Mouse (Mus musculus): ENCODE data around the gene Ltbp3.

The Ltbp3 gene

GRCm38 (mm10) chr19:5724549-5724941 lies 16.2 kb upstream of the Ltbp3 start:
- no peak for DNase-seq (ENCODE audit: low spot score in 2 of 2)

GRCm38 (mm10) chr19:5725029-5725707 lies 15.5 kb upstream of the Ltbp3 start:
- DNase-seq (ENCODE audit: low spot score in 2 of 2): no peak

- DNase-seq (ENCODE audit: low spot score in 2 of 2): no peak
These were observed 14.8 kb upstream of the Ltbp3 start, which contains the start of gene Ehbp1l1 for GRCm38 (mm10) chr19:5725767-5726515. Gene Ehbp1l1 (minus strand): TSS chr19:5726317.

GRCm38 (mm10) chr19:5726961-5727578 lies 13.6 kb upstream of the Ltbp3 start:
- DNase-seq (ENCODE audit: low spot score in 2 of 2): no peak

GRCm38 (mm10) chr19:5727701-5728100 lies 13.0 kb upstream of the Ltbp3 start:
- DNase-seq (ENCODE audit: low spot score in 2 of 2): peak; percentile 61 to 62

- DNase-seq (ENCODE audit: low spot score in 2 of 2): peak; percentile 35 to 40
These were observed 11.9 kb upstream of the Ltbp3 start for GRCm38 (mm10) chr19:5728631-5729443.

- peak; percentile 68 to 76 for DNase-seq (ENCODE audit: low spot score in 2 of 2)
These were observed 11.3 kb upstream of the Ltbp3 start, which contains the start of gene Fam89b for GRCm38 (mm10) chr19:5729444-5729815. Gene Fam89b (minus strand): TSS chr19:5729653.

- no peak for DNase-seq (ENCODE audit: low spot score in 2 of 2)
These were observed 10.2 kb upstream of the Ltbp3 start for GRCm38 (mm10) chr19:5730314-5731186.

- peak; percentile 90 to 92 for DNase-seq (ENCODE audit: low spot score in 2 of 2)
These were observed 9.3 kb upstream of the Ltbp3 start for GRCm38 (mm10) chr19:5731264-5731978.

GRCm38 (mm10) chr19:5734325-5734724 lies 6.4 kb upstream of the Ltbp3 start:
- DNase-seq (ENCODE audit: low spot score in 2 of 2): no peak

- no peak for DNase-seq (ENCODE audit: low spot score in 2 of 2)
These were observed 1.3 kb upstream of the Ltbp3 start for GRCm38 (mm10) chr19:5739446-5739845.

- DNase-seq (ENCODE audit: low spot score in 2 of 2): peak in 1 of 2 experiments; percentile 53
These were observed 1.0 kb downstream of the Ltbp3 start for GRCm38 (mm10) chr19:5741641-5742240.

GRCm38 (mm10) chr19:5742241-5742641 lies 1.5 kb downstream of the Ltbp3 start:
- no peak for DNase-seq (ENCODE audit: low spot score in 2 of 2)

GRCm38 (mm10) chr19:5743576-5743975 lies 2.9 kb downstream of the Ltbp3 start:
- no peak for DNase-seq (ENCODE audit: low spot score in 2 of 2)

- no peak for DNase-seq (ENCODE audit: low spot score in 2 of 2)
These were observed 5.3 kb downstream of the Ltbp3 start for GRCm38 (mm10) chr19:5745756-5746710.

GRCm38 (mm10) chr19:5746907-5747363 lies 6.2 kb downstream of the Ltbp3 start:
- no peak for DNase-seq (ENCODE audit: low spot score in 2 of 2)

- no peak for DNase-seq (ENCODE audit: low spot score in 2 of 2)
These were observed 8.8 kb downstream of the Ltbp3 start for GRCm38 (mm10) chr19:5749476-5749875.

- no peak for DNase-seq (ENCODE audit: low spot score in 2 of 2)
These were observed 10.2 kb downstream of the Ltbp3 start for GRCm38 (mm10) chr19:5750951-5751350.

All from right cerebral cortex, postnatal 36 days (tissue).